Mouse (Mus musculus) neural tube, embryonic 11.5 days (tissue): ENCODE data around the gene Gm49486. TPM values are rescaled to one million over a fixed set of nuclear protein-coding genes. Genes with fewer than 3 reads are reported as not detected.
A peak's percentile ranks its signal among the peaks of the same experiment; 100 is the strongest.

Source experiments
- ATAC-seq: fragments of 200-750 bp; cut with Nextera tagmentation; 2 replicates; pipeline ENCODE4 v1.8.0; 2017; ENCODE audit warnings: moderate number of reproducible peaks, mild to moderate bottlenecking, moderate TSS enrichment, moderate library complexity; ENCODE audit not compliant: insufficient read depth, low FRiP score, low TSS enrichment
- DNase-seq: peaks from one replicate; pipeline ENCODE4 v3.0.0-alpha.2; 2015; ENCODE audit warnings: low spot score
- H3K27ac ChIP-seq: fragments of 300-500 bp; sonication (generic); 2 replicates; pipeline ENCODE4 v1.5.1; 2014; ENCODE audit warnings: low read depth, mild to moderate bottlenecking, low read length
- H3K27me3 ChIP-seq: fragments of 300-500 bp; sonication (generic); 2 replicates; pipeline ENCODE4 v1.6.1; 2014; ENCODE audit warnings: mild to moderate bottlenecking, low read length, mixed read lengths; ENCODE audit not compliant: control insufficient read depth, insufficient read depth
- H3K36me3 ChIP-seq: fragments of 300-500 bp; sonication (generic); 2 replicates; pipeline ENCODE4 v1.6.1; 2014; ENCODE audit warnings: mild to moderate bottlenecking, low read length, moderate library complexity, mixed read lengths; ENCODE audit not compliant: control insufficient read depth, insufficient read depth
- H3K4me1 ChIP-seq: fragments of 300-500 bp; sonication (generic); 2 replicates; pipeline ENCODE4 v1.6.1; 2014; ENCODE audit warnings: low read length, mixed read lengths; ENCODE audit not compliant: control insufficient read depth, insufficient read depth
- H3K4me2 ChIP-seq: fragments of 300-500 bp; sonication (generic); 2 replicates; pipeline ENCODE4 v1.6.1; 2014; ENCODE audit warnings: low read depth, mild to moderate bottlenecking, moderate library complexity
- H3K4me3 ChIP-seq: fragments of 300-500 bp; sonication (generic); 2 replicates; pipeline ENCODE4 v1.5.1; 2014; ENCODE audit warnings: low read depth, low read length
- H3K9ac ChIP-seq: fragments of 300-500 bp; sonication (generic); 2 replicates; pipeline ENCODE4 v1.6.1; 2014; ENCODE audit warnings: mild to moderate bottlenecking, low read length
- H3K9me3 ChIP-seq: fragments of 300-500 bp; sonication (generic); 2 replicates; pipeline ENCODE4 v1.6.1; 2016; ENCODE audit warnings: low read length; ENCODE audit not compliant: control insufficient read depth
- WGBS: fragments of 180-500 bp; shearing (Covaris S2); extraction: QIAGEN DNeasy Blood & Tissue Kit; methylation state at CpG from one replicate; pipeline ENCODE4 v1.1.7; 2014; 5-methylcytosine and 5-hydroxymethylcytosine counted together
- polyA plus RNA-seq: library from polyadenylated mRNA; unstranded; fragments of >200 nt; fragmentation: Nextera tagmentation; extraction: Ambion mirVana; gene quantifications from 2 replicates; pipeline ENCODE4 v1.2.1, GENCODE M21; 2014

The Gm49486 gene
- polyA plus RNA-seq, 1 experiment from 2014 or later, result 0.49 TPM

- Histone ChIP-seq H3K4me2 (no peak overlapping the region), H3K27me3 (no peaks in the 10 kb centered on the region), H3K36me3 (peaks cover 16% of the 10 kb centered on the region), H3K4me1 (no peaks in the 10 kb centered on the region), H3K4me3 (no peak overlapping the region), H3K9me3 (no peaks in the 10 kb centered on the region), H3K27ac (peak overlapping the region; percentile 39; the same call in 1 of the 2 replicates), H3K9ac (no peak overlapping the region)
- ATAC-seq (peak; percentile 95), DNase-seq (peak; percentile 94)
- 25% methylated on average over 10 of the region's 10 CpGs for WGBS
These were observed 14.2 kb downstream of the Gm49486 start for GRCm38 (mm10) chr15:79243234-79244042.

- Histone ChIP-seq H3K4me3 (no peak overlapping the region), H3K36me3 (peaks cover 15% of the 10 kb centered on the region), H3K27ac (no peak overlapping the region), H3K9me3 (no peaks in the 10 kb centered on the region), H3K27me3 (no peaks in the 10 kb centered on the region), H3K9ac (no peak overlapping the region), H3K4me2 (no peak overlapping the region), H3K4me1 (no peaks in the 10 kb centered on the region)
- ATAC-seq, result no peak
- WGBS, result 75% methylated on average over 7 of the region's 7 CpGs
- DNase-seq, result no peak
These were observed 15.1 kb downstream of the Gm49486 start for GRCm38 (mm10) chr15:79244071-79244893.

GRCm38 (mm10) chr15:79245321-79245720, 16.1 kb downstream of the Gm49486 start:
- Histone ChIP-seq H3K27ac (no peak overlapping the region), H3K4me1 (no peaks in the 10 kb centered on the region), H3K9ac (no peak overlapping the region), H3K36me3 (peaks cover 12% of the 10 kb centered on the region), H3K4me3 (no peak overlapping the region), H3K9me3 (no peaks in the 10 kb centered on the region), H3K27me3 (no peaks in the 10 kb centered on the region), H3K4me2 (no peak overlapping the region)
- 95% methylated on average over 3 of the region's 3 CpGs for WGBS
- DNase-seq (no peak), ATAC-seq (no peak)

- no peak overlapping the region for H3K27ac ChIP-seq
- H3K4me3 ChIP-seq, result no peak overlapping the region
- H3K27me3 ChIP-seq, result peaks cover 32% of the 10 kb centered on the region
- H3K4me2 ChIP-seq, result no peak overlapping the region
- WGBS, result 85% methylated on average over 2 of the region's 2 CpGs
- no peak overlapping the region for H3K9ac ChIP-seq
- H3K9me3 ChIP-seq, result no peaks in the 10 kb centered on the region
- DNase-seq (no peak), ATAC-seq (no peak)
- H3K36me3 ChIP-seq, result no peaks in the 10 kb centered on the region
- H3K4me1 ChIP-seq, result peaks cover 3% of the 10 kb centered on the region; the same call in 1 of the 2 replicates
These were observed 21.0 kb downstream of the Gm49486 start for GRCm38 (mm10) chr15:79250236-79250635.

- DNase-seq (no peak), ATAC-seq (no peak)
- Histone ChIP-seq H3K36me3 (no peaks in the 10 kb centered on the region), H3K9me3 (no peaks in the 10 kb centered on the region), H3K27me3 (peaks cover 32% of the 10 kb centered on the region), H3K27ac (no peak overlapping the region), H3K4me1 (peaks cover 3% of the 10 kb centered on the region; the same call in 1 of the 2 replicates), H3K4me2 (no peak overlapping the region), H3K9ac (no peak overlapping the region), H3K4me3 (no peak overlapping the region)
- WGBS, result 54% methylated on average over 7 of the region's 7 CpGs
These were observed 22.0 kb downstream of the Gm49486 start for GRCm38 (mm10) chr15:79251168-79251567.

- DNase-seq (peak; percentile 47), ATAC-seq (peak; percentile 53; the same call in 1 of the 2 replicates)
- WGBS, result 3% methylated on average over 60 of the region's 61 CpGs
- Histone ChIP-seq H3K4me3 (peak overlapping the region; percentile 28), H3K4me2 (peak overlapping the region; percentile 65), H3K27ac (no peak overlapping the region), H3K36me3 (no peaks in the 10 kb centered on the region), H3K9ac (peak overlapping the region; percentile 49), H3K9me3 (no peaks in the 10 kb centered on the region), H3K27me3 (peaks cover 32% of the 10 kb centered on the region), H3K4me1 (peaks cover 3% of the 10 kb centered on the region; the same call in 1 of the 2 replicates)
These were observed 22.7 kb downstream of the Gm49486 start for GRCm38 (mm10) chr15:79251781-79252491.

- no peak overlapping the region for H3K27ac ChIP-seq
- peaks cover 32% of the 10 kb centered on the region for H3K27me3 ChIP-seq
- ATAC-seq, result no peak
- no peaks in the 10 kb centered on the region for H3K36me3 ChIP-seq
- peaks cover 3% of the 10 kb centered on the region; the same call in 1 of the 2 replicates for H3K4me1 ChIP-seq
- peak overlapping the region; percentile 49 for H3K9ac ChIP-seq
- DNase-seq, result no peak
- peak overlapping the region; percentile 28 for H3K4me3 ChIP-seq
- H3K4me2 ChIP-seq, result peak overlapping the region; percentile 65
- H3K9me3 ChIP-seq, result no peaks in the 10 kb centered on the region
- 29% methylated on average over 24 of the region's 24 CpGs for WGBS
These were observed 23.4 kb downstream of the Gm49486 start for GRCm38 (mm10) chr15:79252580-79252979.

GRCm38 (mm10) chr15:79254661-79255060, 25.5 kb downstream of the Gm49486 start, which contains the start of gene Slc16a8:
Slc16a8 (minus strand) TSS chr15:79254761.
- WGBS, result 32% methylated on average over 3 of the region's 3 CpGs
- no peak within 1 kb of the TSS for H3K27ac ChIP-seq
- H3K9ac ChIP-seq, result no peak within 1 kb of the TSS
- H3K4me3 ChIP-seq, result no peak within 1 kb of the TSS
- ATAC-seq, result no peak
- DNase-seq, result no peak
- H3K4me2 ChIP-seq, result no peak within 1 kb of the TSS
- H3K36me3 ChIP-seq, result no peaks in the 10 kb centered on the region
- H3K9me3 ChIP-seq, result no peaks in the 10 kb centered on the region
- H3K4me1 ChIP-seq, result peaks cover 3% of the 10 kb centered on the region; the same call in 1 of the 2 replicates
- H3K27me3 ChIP-seq, result peaks cover 43% of the 10 kb centered on the region
